Mouse (Mus musculus) adrenal gland, adult 10 weeks (tissue): ENCODE results near the gene Olfr1340. TPM values are rescaled to one million over a fixed set of nuclear protein-coding genes. Genes with fewer than 3 reads are reported as not detected.

Experiments used
- polyA plus RNA-seq: library from polyadenylated mRNA; stranded (reverse); fragments of 350-450 nt; fragmentation: Illumina TruSeq; extraction: RNeasy Lipid Tissue Mini Kit (QIAGEN cat#74804); gene quantifications from one replicate; pipeline ENCODE4 v1.2.3, GENCODE M21; 2014; ENCODE audit warnings: low read depth, low replicate concordance

The Olfr1340 gene
- polyA plus RNA-seq: not detected

GRCm38 (mm10) chr4:118719838-118720237, at the start of gene Olfr1340:
Gene Olfr1340 (plus strand): TSS chr4:118720138.

GRCm38 (mm10) chr4:118692412-118692973, 27.4 kb upstream of the Olfr1340 start, which contains the start of gene Olfr1342:
Gene Olfr1342 (minus strand): TSS chr4:118692756.

DNA sequence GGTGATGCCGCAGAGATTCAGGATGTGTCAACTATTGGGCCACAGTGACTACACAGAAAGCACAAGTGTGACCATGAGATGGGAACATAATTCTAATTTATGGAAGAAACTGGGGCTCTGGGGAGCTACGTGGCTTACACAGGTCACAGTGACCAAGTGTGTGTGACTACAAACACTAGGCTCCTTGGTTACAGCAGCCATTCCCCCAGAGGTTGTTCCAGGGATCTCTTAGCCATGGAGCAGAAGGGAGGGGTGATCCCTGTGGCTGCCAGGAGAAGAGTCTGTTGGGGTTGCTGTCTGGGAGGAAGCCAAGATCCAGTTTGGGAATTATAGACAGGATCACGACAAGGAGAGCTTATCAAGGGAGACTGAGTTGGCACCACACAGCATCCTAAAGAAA, 16.7 kb upstream of the Olfr1340 start, which contains the start of gene Olfr1341:
Olfr1341 (plus strand) TSS at position 301 of the 400 bp plus-strand sequence.

DNA sequence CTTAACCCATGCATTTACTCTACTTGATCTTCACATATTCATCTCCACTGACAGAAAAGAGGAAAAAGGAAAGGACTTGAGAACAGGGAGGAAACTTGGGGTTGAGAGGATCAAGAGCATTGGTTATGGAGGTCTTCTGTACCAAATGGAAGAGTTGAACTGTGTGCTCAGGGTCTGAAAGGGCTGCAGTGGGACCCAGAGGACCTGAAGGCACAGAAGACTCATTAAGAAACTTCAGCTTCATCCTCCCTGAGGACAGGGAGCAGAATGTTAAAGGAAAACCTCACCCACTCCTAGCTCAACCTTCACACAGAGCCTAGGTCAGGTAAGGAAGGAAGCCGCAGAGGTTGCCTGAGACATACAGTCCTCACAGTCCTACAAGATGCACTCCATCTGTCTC, 11.9 kb downstream of the Olfr1340 start, which contains the start of gene Olfr1339:
Olfr1339 (plus strand) TSS at position 301 of the 400 bp plus-strand sequence.

DNA sequence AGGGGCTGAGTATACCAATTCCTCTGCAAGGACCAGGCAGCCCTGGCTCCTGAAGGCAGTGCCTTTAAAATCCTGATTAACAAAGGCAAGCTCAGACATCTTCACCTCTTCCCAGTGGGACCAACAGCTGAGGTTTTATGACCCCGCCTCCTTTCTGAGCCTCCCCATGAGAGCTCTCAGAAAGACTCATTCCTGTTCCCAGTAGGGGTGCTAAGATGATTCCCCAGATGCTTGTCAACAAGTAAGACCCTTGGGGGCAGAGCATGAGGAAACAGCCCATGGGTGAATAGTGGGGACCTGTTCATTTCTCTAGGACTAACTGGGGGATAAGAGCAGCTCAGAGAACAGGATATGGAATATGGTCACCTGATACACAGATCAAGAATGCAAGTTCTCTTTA, 38.7 kb downstream of the Olfr1340 start, which contains the start of gene Olfr1338:
Olfr1338 (minus strand) TSS at position 101 of the 400 bp plus-strand sequence.

Other genes starting within 250 kb of the Olfr1340 start
- gene Tie1, start 230.1 kb upstream of the Olfr1340 start, polyA plus RNA-seq: 3.1 TPM
- not detected for gene 2610528J11Rik, start 193.1 kb upstream of the Olfr1340 start, polyA plus RNA-seq
- gene Tmem125, start 176.1 kb upstream of the Olfr1340 start, polyA plus RNA-seq: not detected
- gene Cfap57, start 99.4 kb upstream of the Olfr1340 start, polyA plus RNA-seq: not detected
- 22.7 TPM for gene Ebna1bp2, start 99.3 kb upstream of the Olfr1340 start, polyA plus RNA-seq
- not detected for gene Olfr62, start 61.2 kb upstream of the Olfr1340 start, polyA plus RNA-seq
- not detected for gene Olfr1342, start 27.4 kb upstream of the Olfr1340 start, polyA plus RNA-seq
- gene Olfr1341, start 16.6 kb upstream of the Olfr1340 start, polyA plus RNA-seq: not detected
- gene Olfr1339, start 12.0 kb downstream of the Olfr1340 start, polyA plus RNA-seq: not detected
- not detected for gene Olfr1338, start 38.6 kb downstream of the Olfr1340 start, polyA plus RNA-seq
- gene Olfr1337, start 62.4 kb downstream of the Olfr1340 start, polyA plus RNA-seq: not detected
- not detected for gene Olfr1335, start 89.8 kb downstream of the Olfr1340 start, polyA plus RNA-seq
- not detected for gene Olfr1333, start 116.1 kb downstream of the Olfr1340 start, polyA plus RNA-seq
- gene Olfr1331, start 144.5 kb downstream of the Olfr1340 start, polyA plus RNA-seq: not detected
- gene Olfr1330, start 168.5 kb downstream of the Olfr1340 start, polyA plus RNA-seq: not detected
- gene Olfr1329, start 197.3 kb downstream of the Olfr1340 start, polyA plus RNA-seq: not detected
- gene Olfr1328, start 218.5 kb downstream of the Olfr1340 start, polyA plus RNA-seq: not detected
- not detected for gene Lao1, start 241.4 kb downstream of the Olfr1340 start, polyA plus RNA-seq